Mouse (Mus musculus) Patski (cell line): ENCODE data around the gene Spout1. TPM values are rescaled to one million over a fixed set of nuclear protein-coding genes. Genes with fewer than 3 reads are reported as not detected.

Experiments
- ATAC-seq: fragments of 100-300 bp; one replicate; pipeline ENCODE4 v1.8.0; 2021
- CTCF ChIA-PET: fragments of 350-600 bp; sonication (Branson Sonifier 250); formaldehyde crosslinking; loops from one replicate; lab custom pipeline; 2022; ENCODE audit warnings: inconsistent platforms; lab: Charles Lee
- POLR2A ChIA-PET: fragments of 350-600 bp; sonication (Branson Sonifier 250); formaldehyde crosslinking; loops from one replicate; lab custom pipeline; 2022; ENCODE audit warnings: antibody characterized with exemption, inconsistent platforms; lab: Charles Lee
- DNase-seq: peaks from one replicate; pipeline ENCODE4 v3.0.0-alpha.2; 2011; ENCODE audit warnings: low read depth, low spot score
- H3K27me3 ChIP-seq: fragments of 371-371 bp; one replicate; pipeline ENCODE4 v1.5.1; 2021
- CTCF ChIP-seq: fragments of 100-300 bp; IDR thresholded peaks from one replicate; pipeline ENCODE4 v1.5.1; 2021
- in situ Hi-C: fragments of 300-500 bp; cut with MboI; formaldehyde crosslinking; loops from 3 replicates; pipeline ENCODE4 v1.11.1; 2018; ENCODE audit warnings: low pct_unique_long_range_greater_than_20kb, mixed read lengths
- polyA plus RNA-seq: library from polyadenylated mRNA; unstranded; gene quantifications from one replicate; pipeline ENCODE4 v1.2.3, GENCODE M21; 2021

Gene Spout1
- polyA plus RNA-seq, 1 experiment from 2014 or later: 31.6 TPM

GRCm38 (mm10) chr2:30205629-30206357 is 27.5 kb upstream of the Spout1 start, which contains the start of gene Kyat1:
Gene Kyat1, minus strand, starts transcription at chr2:30205847.
- POLR2A ChIA-PET: interaction anchor here (1.2 to 1.7 kb wide), 2 partner anchors 28 to 31 kb away, joined by 3 to 6 read pairs; partner anchors contain the start of genes Lrrc8a and Spout1
- in situ Hi-C loops: no loop called here
- H3K27me3 ChIP-seq: no peaks in the 10 kb centered on the region
- TF ChIP-seq CTCF: no peak
- DNase-seq: peak; percentile 57
- CTCF ChIA-PET: interaction anchor here (0.6 to 1.6 kb wide), 6 partner anchors 8 to 44 kb away, joined by 3 to 4 read pairs (median 3); no protein-coding TSS in a partner anchor
- peak; percentile 69 for ATAC-seq

DNA sequence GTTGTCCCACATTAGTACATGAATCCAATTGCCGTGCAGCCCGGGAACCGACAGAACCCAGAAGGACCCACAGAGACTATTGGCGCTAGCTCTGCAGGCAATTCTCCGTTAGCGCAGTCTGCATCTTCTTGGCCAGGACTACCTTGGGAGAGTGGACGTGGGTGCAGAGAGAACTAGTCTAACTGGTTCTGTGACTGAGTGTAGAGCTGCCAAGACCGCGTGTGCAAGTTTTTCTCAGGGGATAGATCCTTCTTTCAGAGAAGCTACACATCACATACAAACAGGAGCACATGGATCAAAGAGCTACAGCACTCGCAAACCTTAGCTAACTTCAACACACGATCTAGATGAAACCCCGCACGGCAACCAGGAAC is 27.0 kb upstream of the Spout1 start:
- ChIA-PET CTCF (interaction anchor here (0.8 to 1.6 kb wide), 4 partner anchors 9 to 33 kb away, joined by 3 to 4 read pairs (median 3); no protein-coding TSS in a partner anchor), POLR2A (interaction anchor here (1.7 kb wide), 1 partner anchor 27 kb away, joined by 3 read pairs; the partner anchor contains the start of gene Spout1)
- ATAC-seq (no peak), DNase-seq (no peak)
- no peak for TF ChIP-seq CTCF
- H3K27me3 ChIP-seq: no peaks in the 10 kb centered on the region
- in situ Hi-C loops: no loop called here

- CTCF ChIA-PET: no interaction called here
- ATAC-seq (no peak), DNase-seq (no peak)
- TF ChIP-seq CTCF: no peak
- in situ Hi-C loops: no loop called here
- POLR2A ChIA-PET: interaction anchor here (1.0 kb wide), 1 partner anchor 34 kb away, joined by 4 read pairs; the partner anchor contains the start of gene Lrrc8a
- no peaks in the 10 kb centered on the region for H3K27me3 ChIP-seq
These were observed 25.2 kb upstream of the Spout1 start for GRCm38 (mm10) chr2:30203439-30203838.

GRCm38 (mm10) chr2:30200388-30200925 is 22.2 kb upstream of the Spout1 start:
- TF ChIP-seq CTCF: no peak
- DNase-seq (no peak), ATAC-seq (no peak)
- CTCF ChIA-PET: no interaction called here
- POLR2A ChIA-PET: no interaction called here
- in situ Hi-C loops: no loop called here
- no peaks in the 10 kb centered on the region for H3K27me3 ChIP-seq

- no peaks in the 10 kb centered on the region for H3K27me3 ChIP-seq
- no peak for TF ChIP-seq CTCF
- ChIA-PET POLR2A (no interaction called here), CTCF (no interaction called here)
- in situ Hi-C loops: no loop called here
- DNase-seq (no peak), ATAC-seq (no peak)
These were observed 21.7 kb upstream of the Spout1 start for GRCm38 (mm10) chr2:30199984-30200383.

DNA sequence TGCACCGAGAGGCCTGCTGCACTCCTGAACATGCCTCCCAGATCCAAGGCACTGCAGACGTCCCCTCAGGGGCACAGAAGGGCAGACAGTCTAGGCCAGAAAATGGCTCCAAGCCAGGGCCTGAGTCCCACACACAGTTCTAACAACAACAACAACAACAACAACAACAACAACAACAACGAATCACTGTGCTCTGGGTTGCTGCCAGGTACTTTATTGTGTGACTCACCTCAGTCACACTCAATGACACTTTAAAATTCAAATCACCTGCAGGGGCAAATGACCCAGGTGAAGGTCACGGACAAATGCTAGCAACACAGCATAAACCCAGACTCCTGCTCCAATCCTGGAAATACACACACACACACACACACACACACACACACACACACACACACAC is 19.8 kb upstream of the Spout1 start:
- ATAC-seq (no peak), DNase-seq (no peak)
- ChIA-PET CTCF (interaction anchor here (1.4 kb wide), 1 partner anchor 9 kb away, joined by 3 read pairs; no protein-coding TSS in a partner anchor), POLR2A (no interaction called here)
- H3K27me3 ChIP-seq: no peaks in the 10 kb centered on the region
- no peak for TF ChIP-seq CTCF
- in situ Hi-C loops: no loop called here

DNA sequence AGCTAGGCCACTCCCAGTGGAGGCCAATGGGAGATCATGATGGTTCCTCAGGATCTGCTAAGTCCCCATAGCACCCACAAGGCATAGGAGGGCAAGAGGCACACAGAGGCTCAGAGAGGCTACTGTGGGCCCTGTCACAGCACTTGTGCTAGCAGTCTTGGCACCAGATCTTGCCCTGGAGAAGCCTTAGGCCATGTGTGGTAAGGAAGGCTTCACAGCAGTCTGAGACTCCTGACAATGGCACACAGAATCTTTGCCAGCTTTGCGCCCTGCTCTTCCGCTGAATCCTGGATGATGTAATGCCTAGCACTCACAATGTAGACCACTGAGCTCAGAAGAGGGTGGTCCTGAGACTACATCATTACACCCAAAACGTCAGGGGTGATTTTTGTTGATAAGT is 16.4 kb upstream of the Spout1 start:
- no peak for TF ChIP-seq CTCF
- POLR2A ChIA-PET: interaction anchor here (0.6 kb wide), 1 partner anchor 176 kb away, joined by 4 read pairs; no protein-coding TSS in a partner anchor
- CTCF ChIA-PET: no interaction called here
- no peak for ATAC-seq
- in situ Hi-C loops: no loop called here
- no peak for DNase-seq
- H3K27me3 ChIP-seq: no peaks in the 10 kb centered on the region

- H3K27me3 ChIP-seq: no peaks in the 10 kb centered on the region
- ATAC-seq: no peak
- in situ Hi-C loops: no loop called here
- CTCF ChIA-PET: interaction anchor here (2.1 kb wide), 1 partner anchor 14 kb away, joined by 4 read pairs; the partner anchor contains the start of gene Kyat1
- no peak for DNase-seq
- POLR2A ChIA-PET: no interaction called here
- no peak for TF ChIP-seq CTCF
These were observed 13.7 kb upstream of the Spout1 start for GRCm38 (mm10) chr2:30191790-30192580.

- no peak for DNase-seq
- in situ Hi-C loops: no loop called here
- no peak for TF ChIP-seq CTCF
- no peak for ATAC-seq
- ChIA-PET POLR2A (interaction anchor here (1.0 kb wide), 1 partner anchor 11 kb away, joined by 3 read pairs; no protein-coding TSS in a partner anchor), CTCF (no interaction called here)
- H3K27me3 ChIP-seq: no peaks in the 10 kb centered on the region
These were observed 7.4 kb upstream of the Spout1 start for GRCm38 (mm10) chr2:30185681-30186080.

DNA sequence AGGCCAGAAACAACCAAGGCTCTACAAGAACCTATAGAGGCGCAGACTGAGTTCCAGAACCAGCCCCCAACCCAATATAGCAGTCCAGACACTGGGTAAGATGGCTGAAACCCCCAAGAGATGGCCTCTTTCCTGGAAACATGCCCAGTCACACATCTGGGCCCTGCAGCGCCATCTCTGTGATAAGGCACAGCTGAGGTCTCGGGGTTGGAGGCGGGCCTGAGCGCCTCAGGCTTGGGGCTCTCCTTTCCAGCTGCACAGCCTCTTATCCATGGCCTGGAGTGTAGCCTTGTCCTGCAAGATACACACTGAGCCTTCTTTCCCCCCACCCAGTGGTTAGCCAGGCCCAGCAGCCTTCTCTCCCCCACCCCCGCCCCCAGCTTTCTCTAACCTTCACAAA is 7.0 kb upstream of the Spout1 start:
- ATAC-seq (no peak), DNase-seq (no peak)
- H3K27me3 ChIP-seq: no peaks in the 10 kb centered on the region
- ChIA-PET POLR2A (interaction anchor here (1.0 kb wide), 1 partner anchor 12 kb away, joined by 3 read pairs; no protein-coding TSS in a partner anchor), CTCF (no interaction called here)
- in situ Hi-C loops: no loop called here
- TF ChIP-seq CTCF: no peak
